Mouse (Mus musculus) liver, embryonic 12.5 days (tissue): ENCODE results near the gene Foxp1. TPM values are rescaled to one million over a fixed set of nuclear protein-coding genes. Genes with fewer than 3 reads are reported as not detected.

Experiments
- ATAC-seq: fragments of 200-750 bp; cut with Nextera tagmentation; 2 replicates; pipeline ENCODE4 v1.8.0; 2017; ENCODE audit warnings: moderate number of reproducible peaks, mild to moderate bottlenecking, moderate library complexity
- H3K27ac ChIP-seq: fragments of 300-500 bp; sonication (generic); 2 replicates; pipeline ENCODE4 v1.5.1; 2016; ENCODE audit warnings: mild to moderate bottlenecking
- H3K27me3 ChIP-seq: fragments of 300-500 bp; sonication (generic); replicated peaks from 2 replicates; pipeline ENCODE4 v1.6.1; 2016; ENCODE audit warnings: mild to moderate bottlenecking, moderate library complexity
- H3K36me3 ChIP-seq: fragments of 300-500 bp; sonication (generic); 2 replicates; pipeline ENCODE4 v1.6.1; 2016; ENCODE audit warnings: mild to moderate bottlenecking, moderate library complexity
- H3K4me1 ChIP-seq: fragments of 300-500 bp; sonication (generic); 2 replicates; pipeline ENCODE4 v1.6.1; 2016
- H3K4me2 ChIP-seq: fragments of 300-500 bp; sonication (generic); 2 replicates; pipeline ENCODE4 v1.6.1; 2016; ENCODE audit warnings: mild to moderate bottlenecking, moderate library complexity
- H3K4me3 ChIP-seq: fragments of 300-500 bp; sonication (generic); 2 replicates; pipeline ENCODE4 v1.5.1; 2016; ENCODE audit warnings: mild to moderate bottlenecking, moderate library complexity
- H3K9ac ChIP-seq: fragments of 300-500 bp; sonication (generic); 2 replicates; pipeline ENCODE4 v1.6.1; 2016; ENCODE audit warnings: mild to moderate bottlenecking, moderate library complexity
- H3K9me3 ChIP-seq: fragments of 300-500 bp; sonication (generic); replicated peaks from 2 replicates; pipeline ENCODE4 v1.6.1; 2016; ENCODE audit warnings: mild to moderate bottlenecking, moderate library complexity
- WGBS: fragments of 180-500 bp; shearing (Covaris S2); methylation state at CpG from one replicate; pipeline ENCODE4 v1.1.7; 2016; ENCODE audit not compliant: insufficient replicate concordance; 5-methylcytosine and 5-hydroxymethylcytosine counted together
- polyA plus RNA-seq: library from polyadenylated mRNA; unstranded; fragments of >200 nt; fragmentation: Nextera tagmentation; extraction: Ambion mirVana; gene quantifications from 2 replicates; pipeline ENCODE4 v1.2.1, GENCODE M21; 2016

The Foxp1 gene
- polyA plus RNA-seq, 1 experiment from 2014 or later: 25.5 TPM

- Histone ChIP-seq H3K9ac (no peak overlapping the region), H3K9me3 (no peaks in the 10 kb centered on the region), H3K27me3 (no peaks in the 10 kb centered on the region), H3K4me3 (no peak overlapping the region), H3K4me1 (peaks cover 45% of the 10 kb centered on the region), H3K36me3 (no peaks in the 10 kb centered on the region), H3K4me2 (no peak overlapping the region), H3K27ac (no peak overlapping the region)
- no peak for ATAC-seq
- WGBS: 61% methylated on average over 2 of the region's 2 CpGs
Observed at GRCm38 (mm10) chr6:98984026-98984425, 538.5 kb downstream of the Foxp1 start.

- WGBS: 29% methylated on average over 3 of the region's 3 CpGs
- Histone ChIP-seq H3K9ac (no peak overlapping the region), H3K9me3 (no peaks in the 10 kb centered on the region), H3K36me3 (no peaks in the 10 kb centered on the region), H3K4me1 (peaks cover 40% of the 10 kb centered on the region), H3K27ac (no peak overlapping the region), H3K27me3 (no peaks in the 10 kb centered on the region), H3K4me2 (no peak overlapping the region), H3K4me3 (no peak overlapping the region)
- ATAC-seq: peak; percentile 40
Observed at GRCm38 (mm10) chr6:98983311-98983838, 539.1 kb downstream of the Foxp1 start.

GRCm38 (mm10) chr6:98981265-98981664 lies 541.3 kb downstream of the Foxp1 start:
- ATAC-seq: no peak
- WGBS: 74% methylated on average over 6 of the region's 6 CpGs
- H3K4me3 ChIP-seq: no peak overlapping the region

GRCm38 (mm10) chr6:98980432-98980831 lies 542.1 kb downstream of the Foxp1 start:
- peaks cover 33% of the 10 kb centered on the region for H3K4me1 ChIP-seq
- peak; percentile 48; the same call in 1 of the 2 replicates for ATAC-seq
- no peaks in the 10 kb centered on the region for H3K27me3 ChIP-seq
- H3K36me3 ChIP-seq: peaks cover 26% of the 10 kb centered on the region
- H3K9ac ChIP-seq: no peak overlapping the region
- H3K27ac ChIP-seq: no peak overlapping the region
- WGBS: 35% methylated on average over 7 of the region's 7 CpGs
- H3K9me3 ChIP-seq: no peaks in the 10 kb centered on the region
- H3K4me2 ChIP-seq: no peak overlapping the region
- no peak overlapping the region for H3K4me3 ChIP-seq

More at GRCm38 (mm10) chr6:98981265-98981664, 541.3 kb downstream of the Foxp1 start:
- Histone ChIP-seq H3K27ac (no peak overlapping the region), H3K4me1 (peaks cover 36% of the 10 kb centered on the region), H3K4me2 (no peak overlapping the region), H3K36me3 (peaks cover 20% of the 10 kb centered on the region), H3K27me3 (no peaks in the 10 kb centered on the region), H3K9ac (no peak overlapping the region), H3K9me3 (no peaks in the 10 kb centered on the region)

- no peak overlapping the region for H3K27ac ChIP-seq
- H3K4me3 ChIP-seq: no peak overlapping the region
- no peaks in the 10 kb centered on the region for H3K27me3 ChIP-seq
- peaks cover 29% of the 10 kb centered on the region for H3K36me3 ChIP-seq
- H3K4me1 ChIP-seq: peaks cover 32% of the 10 kb centered on the region
- H3K9me3 ChIP-seq: no peaks in the 10 kb centered on the region
- WGBS: 70% methylated on average over 7 of the region's 7 CpGs
- no peak overlapping the region for H3K4me2 ChIP-seq
- ATAC-seq: no peak
- H3K9ac ChIP-seq: no peak overlapping the region
Observed at GRCm38 (mm10) chr6:98980001-98980400, 542.5 kb downstream of the Foxp1 start.

- H3K27ac ChIP-seq: no peak overlapping the region
- ATAC-seq: no peak
- no peak overlapping the region for H3K9ac ChIP-seq
- H3K4me3 ChIP-seq: no peak overlapping the region
- no peaks in the 10 kb centered on the region for H3K9me3 ChIP-seq
- H3K36me3 ChIP-seq: peaks cover 43% of the 10 kb centered on the region
- 66% methylated on average over 4 of the region's 4 CpGs for WGBS
- no peaks in the 10 kb centered on the region for H3K27me3 ChIP-seq
- peaks cover 13% of the 10 kb centered on the region; the same call in 1 of the 2 replicates for H3K4me1 ChIP-seq
- H3K4me2 ChIP-seq: no peak overlapping the region
Observed at GRCm38 (mm10) chr6:98977806-98978205, 544.7 kb downstream of the Foxp1 start.

GRCm38 (mm10) chr6:98975918-98976317 lies 546.6 kb downstream of the Foxp1 start:
- Histone ChIP-seq H3K9me3 (no peaks in the 10 kb centered on the region), H3K4me3 (no peak overlapping the region), H3K4me1 (peaks cover 10% of the 10 kb centered on the region; the same call in 1 of the 2 replicates), H3K4me2 (no peak overlapping the region), H3K27ac (no peak overlapping the region), H3K36me3 (peaks cover 43% of the 10 kb centered on the region), H3K9ac (no peak overlapping the region), H3K27me3 (no peaks in the 10 kb centered on the region)
- WGBS: 79% methylated on average over 6 of the region's 6 CpGs
- ATAC-seq: no peak

- Histone ChIP-seq H3K27ac (no peak overlapping the region), H3K9me3 (no peaks in the 10 kb centered on the region), H3K4me1 (no peaks in the 10 kb centered on the region), H3K36me3 (peaks cover 43% of the 10 kb centered on the region), H3K27me3 (no peaks in the 10 kb centered on the region), H3K4me3 (no peak overlapping the region), H3K4me2 (no peak overlapping the region), H3K9ac (no peak overlapping the region)
- WGBS: 75% methylated on average over 5 of the region's 5 CpGs
- no peak for ATAC-seq
Observed at GRCm38 (mm10) chr6:98973433-98973832, 549.1 kb downstream of the Foxp1 start.

- no peak overlapping the region for H3K27ac ChIP-seq
- H3K9ac ChIP-seq: no peak overlapping the region
- H3K27me3 ChIP-seq: no peaks in the 10 kb centered on the region
- ATAC-seq: no peak
- 66% methylated on average over 7 of the region's 7 CpGs for WGBS
- peaks cover 34% of the 10 kb centered on the region for H3K36me3 ChIP-seq
- H3K9me3 ChIP-seq: no peaks in the 10 kb centered on the region
- no peak overlapping the region for H3K4me3 ChIP-seq
- H3K4me1 ChIP-seq: no peaks in the 10 kb centered on the region
- H3K4me2 ChIP-seq: no peak overlapping the region
Observed at GRCm38 (mm10) chr6:98972404-98972803, 550.1 kb downstream of the Foxp1 start.

GRCm38 (mm10) chr6:98959333-98959732 lies 563.2 kb downstream of the Foxp1 start:
- Histone ChIP-seq H3K4me1 (peaks cover 5% of the 10 kb centered on the region; the same call in 1 of the 2 replicates), H3K27me3 (no peaks in the 10 kb centered on the region), H3K9me3 (no peaks in the 10 kb centered on the region), H3K9ac (no peak overlapping the region), H3K4me2 (no peak overlapping the region), H3K27ac (no peak overlapping the region), H3K4me3 (no peak overlapping the region), H3K36me3 (peaks cover 2% of the 10 kb centered on the region; the same call in 1 of the 2 replicates)
- WGBS: 54% methylated on average over 6 of the region's 6 CpGs
- no peak for ATAC-seq

- no peak overlapping the region for H3K4me2 ChIP-seq
- H3K9ac ChIP-seq: no peak overlapping the region
- no peak for ATAC-seq
- H3K27me3 ChIP-seq: no peaks in the 10 kb centered on the region
- H3K9me3 ChIP-seq: no peaks in the 10 kb centered on the region
- H3K36me3 ChIP-seq: peaks cover 15% of the 10 kb centered on the region
- WGBS: 77% methylated on average over 9 of the region's 9 CpGs
- no peaks in the 10 kb centered on the region for H3K4me1 ChIP-seq
- no peak overlapping the region for H3K27ac ChIP-seq
- no peak overlapping the region for H3K4me3 ChIP-seq
Observed at GRCm38 (mm10) chr6:98956522-98957169, 565.9 kb downstream of the Foxp1 start.

GRCm38 (mm10) chr6:98955706-98956105 lies 566.8 kb downstream of the Foxp1 start:
- Histone ChIP-seq H3K27ac (no peak overlapping the region), H3K4me1 (no peaks in the 10 kb centered on the region), H3K27me3 (no peaks in the 10 kb centered on the region), H3K4me3 (no peak overlapping the region), H3K9me3 (no peaks in the 10 kb centered on the region), H3K9ac (no peak overlapping the region), H3K4me2 (no peak overlapping the region), H3K36me3 (peaks cover 13% of the 10 kb centered on the region)
- no peak for ATAC-seq
- WGBS: 73% methylated on average over 6 of the region's 6 CpGs
